Mouse (Mus musculus) stomach, postnatal 0 days (tissue): ENCODE measurements around the gene Pcnx2. TPM values are rescaled to one million over a fixed set of nuclear protein-coding genes. Genes with fewer than 3 reads are reported as not detected.

ENCODE experiments used
- ATAC-seq: fragments of 200-750 bp; cut with Nextera tagmentation; 2 replicates; pipeline ENCODE4 v1.8.0; 2017; ENCODE audit not compliant: low FRiP score, low TSS enrichment
- DNase-seq: peaks from one replicate; pipeline ENCODE4 v3.0.0-alpha.2; 2016; ENCODE audit warnings: low spot score
- H3K27ac ChIP-seq: fragments of 300-500 bp; sonication (generic); replicated peaks from 2 replicates; pipeline ENCODE4 v1.5.1; 2014; ENCODE audit warnings: mild to moderate bottlenecking, control low read depth
- H3K27me3 ChIP-seq: fragments of 300-500 bp; sonication (generic); 2 replicates; pipeline ENCODE4 v1.6.1; 2014; ENCODE audit warnings: low read length; ENCODE audit not compliant: control insufficient read depth, insufficient read depth
- H3K36me3 ChIP-seq: fragments of 300-500 bp; sonication (generic); 2 replicates; pipeline ENCODE4 v1.6.1; 2014; ENCODE audit warnings: low read length, mixed read lengths; ENCODE audit not compliant: control insufficient read depth, insufficient read depth
- H3K4me1 ChIP-seq: fragments of 300-500 bp; sonication (generic); replicated peaks from 2 replicates; pipeline ENCODE4 v1.6.1; 2014; ENCODE audit warnings: antibody characterized with exemption; ENCODE audit not compliant: control insufficient read depth, insufficient read depth
- H3K4me2 ChIP-seq: fragments of 300-500 bp; sonication (generic); replicated peaks from 2 replicates; pipeline ENCODE4 v1.6.1; 2014; ENCODE audit warnings: low read depth, mild to moderate bottlenecking, control low read depth, moderate library complexity
- H3K4me3 ChIP-seq: fragments of 300-500 bp; sonication (generic); 2 replicates; pipeline ENCODE4 v1.5.1; 2014; ENCODE audit warnings: low read depth, low read length, control low read depth
- H3K9ac ChIP-seq: fragments of 300-500 bp; sonication (generic); 2 replicates; pipeline ENCODE4 v1.6.1; 2014; ENCODE audit warnings: mild to moderate bottlenecking, low read length, control low read depth, mixed read lengths
- H3K9me3 ChIP-seq: fragments of 300-500 bp; sonication (generic); 2 replicates; pipeline ENCODE4 v1.6.1; 2016; ENCODE audit warnings: low read length; ENCODE audit not compliant: control insufficient read depth
- CTCF ChIP-seq: IDR thresholded peaks from 2 replicates; pipeline ENCODE4 v1.5.1; 2016; ENCODE audit warnings: antibody characterized with exemption, low read depth, mild to moderate bottlenecking, moderate library complexity
- EP300 ChIP-seq: optimal IDR thresholded peaks from 2 replicates; pipeline ENCODE3; 2016; ENCODE audit warnings: antibody characterized with exemption
- WGBS: fragments of 180-500 bp; shearing (Covaris S2); extraction: QIAGEN DNeasy Blood & Tissue Kit; methylation state at CpG from one replicate; pipeline ENCODE4 v1.1.7; 2014; 5-methylcytosine and 5-hydroxymethylcytosine counted together
- polyA plus RNA-seq: library from polyadenylated mRNA; unstranded; fragments of >200 nt; fragmentation: Nextera tagmentation; extraction: Ambion mirVana; gene quantifications from 2 replicates; pipeline ENCODE4 v1.2.1, GENCODE M21; 2015

Gene Pcnx2
- polyA plus RNA-seq, 1 experiment from 2014 or later, result 0.17 TPM

GRCm38 (mm10) chr8:125926636-125927035, 28.5 kb upstream of the Pcnx2 start:
- DNase-seq, result no peak
- no peak overlapping the region for H3K4me3 ChIP-seq
- no peaks in the 10 kb centered on the region for H3K27me3 ChIP-seq
- no peaks in the 10 kb centered on the region for H3K36me3 ChIP-seq
- WGBS, result 88% methylated on average over 4 of the region's 4 CpGs
- H3K4me2 ChIP-seq, result no peak overlapping the region
- no peak for TF ChIP-seq EP300
- no peak for TF ChIP-seq CTCF
- no peaks in the 10 kb centered on the region for H3K9me3 ChIP-seq
- H3K9ac ChIP-seq, result no peak overlapping the region
- no peak overlapping the region for H3K27ac ChIP-seq
- no peaks in the 10 kb centered on the region for H3K4me1 ChIP-seq
- no peak for ATAC-seq

GRCm38 (mm10) chr8:125922333-125922732, 24.2 kb upstream of the Pcnx2 start:
- Histone ChIP-seq H3K9ac (no peak overlapping the region), H3K4me3 (no peak overlapping the region), H3K4me2 (no peak overlapping the region), H3K27me3 (no peaks in the 10 kb centered on the region), H3K27ac (no peak overlapping the region), H3K4me1 (no peaks in the 10 kb centered on the region), H3K36me3 (no peaks in the 10 kb centered on the region), H3K9me3 (no peaks in the 10 kb centered on the region)
- TF ChIP-seq EP300 (no peak), CTCF (no peak)
- WGBS, result 58% methylated on average over 3 of the region's 3 CpGs
- no peak for ATAC-seq
- no peak for DNase-seq

- H3K27me3 ChIP-seq, result no peaks in the 10 kb centered on the region
- no peak for ATAC-seq
- no peaks in the 10 kb centered on the region for H3K4me1 ChIP-seq
- no peak overlapping the region; the same call in 1 of the 2 replicates for H3K27ac ChIP-seq
- no peak for DNase-seq
- H3K9me3 ChIP-seq, result no peaks in the 10 kb centered on the region
- no peak overlapping the region for H3K9ac ChIP-seq
- no peak overlapping the region for H3K4me3 ChIP-seq
- TF ChIP-seq CTCF (no peak), EP300 (no peak)
- H3K36me3 ChIP-seq, result no peaks in the 10 kb centered on the region
- 65% methylated on average over 9 of the region's 9 CpGs for WGBS
- no peak overlapping the region for H3K4me2 ChIP-seq
Measured at GRCm38 (mm10) chr8:125920761-125921160, 22.6 kb upstream of the Pcnx2 start.

- Histone ChIP-seq H3K4me3 (no peak overlapping the region), H3K27me3 (no peaks in the 10 kb centered on the region), H3K4me1 (no peaks in the 10 kb centered on the region), H3K9me3 (no peaks in the 10 kb centered on the region), H3K36me3 (no peaks in the 10 kb centered on the region), H3K27ac (peak overlapping the region; percentile 18; the same call in 1 of the 2 replicates), H3K9ac (no peak overlapping the region), H3K4me2 (no peak overlapping the region)
- DNase-seq (peak; percentile 30), ATAC-seq (no peak)
- 76% methylated on average over 10 of the region's 10 CpGs for WGBS
- TF ChIP-seq CTCF (no peak), EP300 (no peak)
Measured at GRCm38 (mm10) chr8:125920281-125920680, 22.2 kb upstream of the Pcnx2 start.

GRCm38 (mm10) chr8:125919560-125919959, 21.4 kb upstream of the Pcnx2 start:
- no peaks in the 10 kb centered on the region for H3K4me1 ChIP-seq
- ATAC-seq (no peak), DNase-seq (no peak)
- 59% methylated on average over 8 of the region's 8 CpGs for WGBS
- no peaks in the 10 kb centered on the region for H3K9me3 ChIP-seq
- H3K36me3 ChIP-seq, result no peaks in the 10 kb centered on the region
- TF ChIP-seq EP300 (no peak), CTCF (no peak)
- H3K4me3 ChIP-seq, result no peak overlapping the region
- H3K9ac ChIP-seq, result no peak overlapping the region
- H3K4me2 ChIP-seq, result no peak overlapping the region
- peak overlapping the region; percentile 49; the same call in 1 of the 2 replicates for H3K27ac ChIP-seq
- H3K27me3 ChIP-seq, result no peaks in the 10 kb centered on the region

- no peaks in the 10 kb centered on the region for H3K9me3 ChIP-seq
- H3K4me1 ChIP-seq, result no peaks in the 10 kb centered on the region
- H3K27me3 ChIP-seq, result no peaks in the 10 kb centered on the region
- H3K27ac ChIP-seq, result peak overlapping the region; percentile 58; the same call in 1 of the 2 replicates
- ATAC-seq (peak; percentile 70), DNase-seq (peak; percentile 47)
- 47% methylated on average over 2 of the region's 2 CpGs for WGBS
- H3K36me3 ChIP-seq, result no peaks in the 10 kb centered on the region
- no peak overlapping the region for H3K4me2 ChIP-seq
- H3K9ac ChIP-seq, result no peak overlapping the region
- H3K4me3 ChIP-seq, result no peak overlapping the region
- TF ChIP-seq EP300, result no peak
Measured at GRCm38 (mm10) chr8:125918719-125919118, 20.6 kb upstream of the Pcnx2 start.
